Mouse (Mus musculus) heart, embryonic 10.5 days (tissue): ENCODE data around the gene Hist1h4f. TPM values are rescaled to one million over a fixed set of nuclear protein-coding genes. Genes with fewer than 3 reads are reported as not detected.
A peak's percentile ranks its signal among the peaks of the same experiment; 100 is the strongest.
"Not testable (repeated sequence)": the region's sequence is repeated elsewhere in the genome, so short reads cannot be mapped to it uniquely, and the experiment has no call there.

Experiments
- DNase-seq: peaks from one replicate; pipeline ENCODE4 v3.0.0-alpha.2; 2017; ENCODE audit warnings: low spot score
- H3K27ac ChIP-seq: fragments of 300-500 bp; sonication (generic); 2 replicates; pipeline ENCODE4 v1.5.1; 2016; ENCODE audit warnings: mild to moderate bottlenecking
- H3K27me3 ChIP-seq: fragments of 300-500 bp; sonication (generic); 2 replicates; pipeline ENCODE4 v1.6.1; 2016; ENCODE audit warnings: mild to moderate bottlenecking; ENCODE audit not compliant: poor library complexity, insufficient read depth, severe bottlenecking
- H3K36me3 ChIP-seq: fragments of 300-500 bp; sonication (generic); 2 replicates; pipeline ENCODE4 v1.6.1; 2016; ENCODE audit warnings: mild to moderate bottlenecking, moderate library complexity
- H3K4me1 ChIP-seq: fragments of 300-500 bp; sonication (generic); 2 replicates; pipeline ENCODE4 v1.6.1; 2016; ENCODE audit warnings: mild to moderate bottlenecking
- H3K4me3 ChIP-seq: fragments of 300-500 bp; sonication (generic); 2 replicates; pipeline ENCODE4 v1.5.1; 2016; ENCODE audit warnings: mild to moderate bottlenecking, moderate library complexity
- H3K9me3 ChIP-seq: fragments of 300-500 bp; sonication (generic); 2 replicates; pipeline ENCODE4 v1.6.1; 2016; ENCODE audit warnings: mild to moderate bottlenecking, moderate library complexity
- WGBS: fragments of 180-500 bp; shearing (Covaris S2); methylation state at CpG from one replicate; pipeline ENCODE4 v1.1.7; 2016; 5-methylcytosine and 5-hydroxymethylcytosine counted together
- polyA plus RNA-seq: library from polyadenylated mRNA; unstranded; fragments of >200 nt; fragmentation: Nextera tagmentation; extraction: Ambion mirVana; gene quantifications from 2 replicates; pipeline ENCODE4 v1.2.1, GENCODE M21; 2016

Gene Hist1h4f
- polyA plus RNA-seq, 1 experiment from 2014 or later = 0.51 TPM

DNA sequence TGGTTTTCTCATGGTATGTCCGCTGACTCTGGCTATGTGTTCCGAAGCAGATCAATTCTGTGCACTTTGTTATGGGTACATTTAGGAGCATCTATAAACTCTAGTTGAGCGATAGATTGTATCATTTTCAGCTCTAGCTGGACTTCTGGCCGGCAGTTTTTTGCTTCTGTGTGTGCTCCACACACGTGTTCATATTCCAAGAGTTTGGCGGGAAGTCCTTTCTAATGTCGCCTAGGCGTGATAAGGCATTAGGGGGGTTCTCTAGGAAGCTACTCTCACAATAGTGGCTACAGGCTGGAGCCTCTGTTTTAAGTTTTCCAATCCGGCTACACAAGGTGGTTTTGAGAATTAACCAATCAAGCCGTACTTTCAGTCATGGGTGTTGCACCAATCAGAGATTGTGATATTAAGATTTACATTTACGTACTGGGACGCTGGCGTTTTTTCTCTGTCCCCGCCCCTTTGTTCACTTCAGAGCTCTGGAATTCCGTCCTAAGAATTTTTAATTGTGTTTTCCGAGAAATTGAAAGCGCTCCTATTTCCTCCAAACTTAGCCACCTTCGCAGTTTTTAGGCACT is 4.5 kb upstream of the Hist1h4f start:
- peaks cover 10% of the 10 kb centered on the region; the same call in 1 of the 2 replicates for H3K4me1 ChIP-seq
- peak overlapping the region; percentile 68 for H3K4me3 ChIP-seq
- H3K9me3 ChIP-seq = no peaks in the 10 kb centered on the region
- no peaks in the 10 kb centered on the region for H3K36me3 ChIP-seq
- under 1% methylated on average over 18 of the region's 18 CpGs for WGBS
- no peaks in the 10 kb centered on the region for H3K27me3 ChIP-seq
- peak overlapping the region; percentile 90 for H3K27ac ChIP-seq
- peak; percentile 86 for DNase-seq

DNA sequence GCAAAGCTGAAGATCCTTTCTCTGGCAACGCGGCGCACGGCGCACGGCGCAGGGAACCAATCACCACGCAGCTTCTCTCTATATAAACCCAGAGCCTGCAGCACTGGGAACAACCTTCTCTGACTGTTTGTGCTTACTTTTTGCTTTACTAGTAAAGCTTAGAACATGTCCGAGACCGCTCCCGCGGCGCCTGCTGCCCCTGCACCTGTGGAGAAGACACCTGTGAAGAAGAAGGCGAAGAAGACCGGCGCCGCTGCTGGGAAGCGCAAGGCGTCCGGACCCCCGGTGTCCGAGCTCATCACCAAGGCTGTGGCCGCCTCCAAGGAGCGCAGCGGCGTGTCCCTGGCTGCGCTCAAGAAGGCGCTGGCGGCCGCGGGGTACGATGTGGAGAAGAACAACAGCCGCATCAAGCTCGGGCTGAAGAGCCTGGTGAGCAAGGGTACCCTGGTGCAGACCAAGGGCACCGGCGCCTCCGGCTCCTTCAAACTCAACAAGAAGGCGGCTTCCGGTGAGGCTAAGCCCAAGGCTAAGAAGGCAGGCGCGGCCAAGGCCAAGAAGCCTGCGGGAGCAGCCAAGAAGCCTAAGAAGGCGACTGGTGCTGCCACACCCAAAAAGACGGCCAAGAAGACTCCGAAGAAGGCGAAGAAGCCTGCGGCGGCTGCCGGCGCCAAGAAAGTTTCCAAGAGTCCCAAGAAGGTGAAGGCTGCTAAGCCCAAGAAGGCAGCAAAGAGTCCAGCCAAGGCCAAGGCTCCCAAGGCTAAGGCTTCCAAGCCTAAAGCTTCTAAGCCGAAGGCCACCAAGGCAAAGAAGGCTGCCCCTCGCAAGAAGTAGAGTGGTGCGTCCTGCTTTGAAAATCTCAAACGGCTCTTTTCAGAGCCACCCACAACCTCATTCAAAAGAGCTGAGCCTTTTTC is 3.7 kb upstream of the Hist1h4f start:
- H3K4me1 ChIP-seq = peaks cover 15% of the 10 kb centered on the region; the same call in 1 of the 2 replicates
- peak overlapping the region; percentile 90 for H3K27ac ChIP-seq
- WGBS = under 1% methylated on average over 54 of the region's 54 CpGs
- no peaks in the 10 kb centered on the region for H3K27me3 ChIP-seq
- no peaks in the 10 kb centered on the region for H3K9me3 ChIP-seq
- H3K36me3 ChIP-seq = no peaks in the 10 kb centered on the region
- DNase-seq = peak; percentile 94
- peak overlapping the region; percentile 68 for H3K4me3 ChIP-seq

DNA sequence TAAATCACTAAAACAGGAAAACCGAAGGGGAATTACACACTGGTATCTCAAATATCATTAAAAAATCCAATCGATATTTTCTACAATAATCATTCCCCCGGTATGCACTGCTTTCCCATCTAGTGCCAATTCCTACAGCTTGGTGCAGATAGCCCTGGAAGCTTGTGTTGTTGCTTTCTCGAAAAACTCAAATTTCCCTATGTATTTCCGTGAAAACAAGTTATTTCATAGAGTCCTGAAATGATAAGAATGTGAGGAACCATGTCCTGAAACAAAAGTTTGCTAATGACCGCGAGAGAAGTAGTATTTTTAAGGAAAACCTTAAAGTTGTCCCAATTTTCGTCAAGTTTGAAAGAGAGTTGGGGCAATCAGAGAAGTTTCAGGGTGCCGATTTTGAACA is 2.9 kb upstream of the Hist1h4f start:
- H3K36me3 ChIP-seq = no peaks in the 10 kb centered on the region
- H3K4me3 ChIP-seq = peak overlapping the region; percentile 68
- H3K27me3 ChIP-seq = no peaks in the 10 kb centered on the region
- WGBS = 24% methylated on average over 9 of the region's 9 CpGs
- DNase-seq = no peak
- peaks cover 15% of the 10 kb centered on the region; the same call in 1 of the 2 replicates for H3K4me1 ChIP-seq
- peak overlapping the region; percentile 90 for H3K27ac ChIP-seq
- no peaks in the 10 kb centered on the region for H3K9me3 ChIP-seq

DNA sequence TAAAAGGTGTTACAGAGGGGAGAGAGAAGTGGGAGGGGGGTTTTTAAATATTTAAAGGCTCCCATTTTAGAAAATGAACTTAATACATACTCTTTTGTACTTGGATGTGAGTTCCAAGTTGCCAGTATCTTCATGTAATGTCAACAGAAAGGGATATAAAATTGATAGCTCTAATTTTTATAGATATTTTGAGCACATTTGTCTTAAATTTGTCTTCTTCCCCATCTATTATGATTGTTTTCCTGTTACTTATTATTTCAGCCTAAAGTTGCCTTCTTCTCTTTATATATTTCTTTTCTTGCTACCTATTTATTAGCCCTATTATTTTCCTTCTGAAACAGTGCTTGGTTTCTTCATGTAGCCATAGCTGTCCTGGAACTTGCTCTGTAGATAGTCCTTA is 1.5 kb upstream of the Hist1h4f start, which contains the start of gene Hist1h1d:
Gene Hist1h1d (plus strand): TSS at position 301 of the 400 bp plus-strand sequence.
- H3K27ac ChIP-seq = peak within 1 kb of the TSS; percentile 90
- no peak for DNase-seq
- H3K36me3 ChIP-seq = no peaks in the 10 kb centered on the region
- H3K4me3 ChIP-seq = no peak within 1 kb of the TSS; the same call in 1 of the 2 replicates
- peaks cover 15% of the 10 kb centered on the region; the same call in 1 of the 2 replicates for H3K4me1 ChIP-seq
- H3K27me3 ChIP-seq = no peaks in the 10 kb centered on the region
- no peaks in the 10 kb centered on the region for H3K9me3 ChIP-seq

DNA sequence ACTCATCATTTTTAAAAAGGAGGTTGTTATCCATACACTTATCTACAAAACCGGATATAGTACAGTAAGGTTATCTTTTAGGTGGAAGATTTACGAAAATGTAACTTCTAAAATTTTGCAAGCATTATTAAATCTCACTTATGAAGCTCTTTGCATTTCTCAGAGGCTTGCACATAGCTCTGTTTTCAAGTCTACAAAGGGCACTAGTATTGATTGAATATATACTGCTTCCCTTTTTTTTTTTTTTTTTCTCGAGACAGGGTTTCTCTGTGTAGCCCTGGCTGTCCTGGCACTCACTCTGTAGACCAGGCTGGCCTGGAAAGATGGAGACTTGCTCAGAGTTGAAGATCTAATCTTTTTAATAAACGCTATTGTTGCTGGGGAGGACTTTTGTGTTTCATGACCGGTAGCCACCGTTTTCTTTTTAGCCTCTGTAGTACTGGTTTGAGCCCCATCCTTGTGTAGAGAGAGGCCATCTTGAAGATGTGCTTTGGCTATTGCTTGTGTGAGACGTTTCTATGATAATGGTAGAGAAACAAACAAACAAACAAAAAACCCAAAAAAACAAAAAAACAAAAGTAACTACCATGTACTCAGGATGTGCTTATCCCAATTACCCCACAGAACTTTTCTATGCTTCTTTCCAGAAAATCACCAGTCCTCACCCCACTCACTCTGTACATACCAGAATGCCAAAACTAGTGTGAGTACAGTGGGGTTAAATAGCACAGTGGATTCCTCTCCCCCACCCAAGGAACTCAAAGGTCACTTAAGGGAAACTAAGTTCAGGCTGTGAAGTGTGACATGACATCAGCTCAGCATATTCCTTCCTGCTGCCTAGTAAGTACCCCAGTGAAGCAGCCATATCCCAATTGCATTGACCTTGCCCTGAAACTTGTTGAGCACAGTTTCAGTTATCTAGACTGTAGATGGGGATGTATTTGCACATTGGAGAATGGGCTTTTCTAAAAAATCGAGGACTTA is 775 bp upstream of the Hist1h4f start:
- no peaks in the 10 kb centered on the region for H3K9me3 ChIP-seq
- no peak for DNase-seq
- WGBS = 52% methylated on average over 8 of the region's 8 CpGs
- peak overlapping the region; percentile 90 for H3K27ac ChIP-seq
- H3K27me3 ChIP-seq = no peaks in the 10 kb centered on the region
- H3K4me1 ChIP-seq = peaks cover 15% of the 10 kb centered on the region; the same call in 1 of the 2 replicates
- H3K4me3 ChIP-seq = peak overlapping the region; percentile 56
- H3K36me3 ChIP-seq = no peaks in the 10 kb centered on the region

DNA sequence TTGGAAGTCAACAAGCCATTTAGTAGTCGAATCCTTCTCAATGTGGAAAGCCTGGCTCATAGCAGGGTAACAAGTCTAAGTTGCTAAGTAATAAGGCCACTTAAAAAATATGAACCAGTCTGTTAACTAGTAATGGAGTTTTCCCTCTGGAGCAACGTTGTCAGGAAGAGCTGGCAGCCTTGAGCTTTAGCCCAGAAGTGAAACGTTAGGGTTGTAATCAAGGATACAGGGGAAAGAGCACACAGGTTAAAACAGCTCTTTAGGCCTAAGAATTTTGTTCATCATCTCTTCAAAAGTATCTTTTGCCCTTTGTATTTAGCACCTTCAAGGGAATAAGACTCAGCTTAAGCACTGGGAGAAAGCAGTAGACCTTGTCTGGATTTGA is 695 bp downstream of the Hist1h4f start:
- H3K27me3 ChIP-seq = no peaks in the 10 kb centered on the region
- peak overlapping the region; percentile 90 for H3K27ac ChIP-seq
- 12% methylated on average over 3 of the region's 3 CpGs for WGBS
- peaks cover 15% of the 10 kb centered on the region; the same call in 1 of the 2 replicates for H3K4me1 ChIP-seq
- peak overlapping the region; percentile 56 for H3K4me3 ChIP-seq
- no peaks in the 10 kb centered on the region for H3K36me3 ChIP-seq
- no peaks in the 10 kb centered on the region for H3K9me3 ChIP-seq
- no peak for DNase-seq

DNA sequence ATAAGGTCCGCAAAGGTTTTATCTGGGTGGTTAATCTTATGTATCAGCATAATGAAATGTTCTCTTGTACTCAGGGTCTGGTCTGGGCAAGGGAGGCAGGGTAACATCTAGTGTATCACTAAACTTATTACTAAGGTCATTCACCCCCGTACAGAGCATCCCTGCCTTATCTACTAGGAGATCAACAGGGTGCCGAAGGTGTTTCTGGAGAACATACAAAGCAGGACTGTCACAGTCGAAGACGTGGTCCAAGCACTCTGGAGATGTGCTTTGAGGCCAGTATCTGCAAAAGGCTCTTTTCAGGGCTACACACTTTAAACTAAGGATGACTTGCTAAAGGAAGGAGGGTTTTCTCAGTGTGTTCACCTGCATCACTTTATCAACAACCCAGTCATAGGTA is 4.8 kb downstream of the Hist1h4f start:
- no peak for DNase-seq
- peaks cover 5% of the 10 kb centered on the region; the same call in 1 of the 2 replicates for H3K4me1 ChIP-seq
- H3K4me3 ChIP-seq = no peak overlapping the region
- no peaks in the 10 kb centered on the region for H3K36me3 ChIP-seq
- H3K27ac ChIP-seq = peak overlapping the region; percentile 22; the same call in 1 of the 2 replicates
- no peaks in the 10 kb centered on the region for H3K27me3 ChIP-seq
- WGBS = 67% methylated on average over 5 of the region's 5 CpGs
- no peaks in the 10 kb centered on the region for H3K9me3 ChIP-seq

DNA sequence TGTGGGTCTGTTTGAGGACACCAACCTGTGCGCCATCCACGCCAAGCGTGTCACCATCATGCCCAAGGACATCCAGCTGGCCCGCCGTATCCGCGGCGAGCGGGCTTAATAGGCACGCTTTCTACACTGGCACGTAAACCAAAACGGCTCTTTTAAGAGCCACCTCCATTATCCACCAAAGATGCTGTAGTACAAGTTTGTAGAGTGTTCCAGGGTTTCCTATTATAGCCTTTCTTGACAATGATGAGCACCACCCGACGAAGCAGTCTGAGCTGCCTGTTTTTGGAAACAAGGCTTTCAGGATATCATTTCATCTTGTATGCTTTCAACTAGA is 6.7 kb downstream of the Hist1h4f start:
- DNase-seq, H3K9me3 ChIP-seq, H3K4me1 ChIP-seq, H3K27ac ChIP-seq, H3K27me3 ChIP-seq, H3K36me3 ChIP-seq: not testable (repeated sequence)
- H3K4me3 ChIP-seq = peak overlapping the region; percentile 59
- WGBS = under 1% methylated on average over 14 of the region's 14 CpGs

DNA sequence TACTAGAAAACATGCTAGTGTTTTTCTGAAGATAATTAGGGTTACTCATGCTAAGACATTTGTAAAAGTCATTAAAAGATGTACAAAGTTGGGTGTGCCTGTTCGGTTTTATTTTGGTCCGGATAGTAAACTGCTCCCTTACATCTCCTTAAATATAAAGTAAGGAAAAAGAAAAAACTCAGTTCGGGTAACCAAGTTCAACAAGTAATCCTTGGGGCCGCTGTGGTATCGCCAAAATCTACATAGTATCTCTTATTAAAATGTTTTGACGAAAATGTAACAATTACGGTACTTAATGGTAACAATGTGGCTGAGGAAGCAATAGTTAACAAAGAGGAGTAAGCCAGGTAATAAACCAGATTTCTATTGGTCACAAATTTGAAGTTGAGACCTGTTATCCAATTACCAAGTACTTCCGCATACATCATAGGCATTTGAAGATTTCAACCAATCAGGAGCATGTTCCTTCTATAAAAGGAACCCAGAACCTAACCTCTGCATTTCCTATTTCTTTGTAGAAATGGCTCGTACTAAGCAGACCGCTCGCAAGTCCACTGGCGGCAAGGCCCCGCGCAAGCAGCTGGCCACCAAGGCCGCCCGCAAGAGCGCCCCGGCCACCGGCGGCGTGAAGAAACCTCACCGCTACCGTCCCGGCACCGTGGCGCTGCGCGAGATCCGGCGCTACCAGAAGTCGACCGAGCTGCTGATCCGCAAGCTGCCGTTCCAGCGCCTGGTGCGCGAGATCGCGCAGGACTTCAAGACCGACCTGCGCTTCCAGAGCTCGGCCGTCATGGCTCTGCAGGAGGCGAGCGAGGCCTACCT is 7.3 kb downstream of the Hist1h4f start, which contains the start of gene Hist1h3f:
Gene Hist1h3f (plus strand): TSS at position 88 of the 822 bp plus-strand sequence.
- Histone ChIP-seq H3K4me1 (no peaks in the 10 kb centered on the region; the same call in 1 of the 2 replicates), H3K27me3 (no peaks in the 10 kb centered on the region), H3K27ac (peak within 1 kb of the TSS; percentile 93), H3K36me3 (no peaks in the 10 kb centered on the region), H3K4me3 (peak within 1 kb of the TSS; percentile 59), H3K9me3 (no peaks in the 10 kb centered on the region)
- under 1% methylated on average over 29 of the region's 45 CpGs for WGBS
- peak; percentile 87 for DNase-seq

DNA sequence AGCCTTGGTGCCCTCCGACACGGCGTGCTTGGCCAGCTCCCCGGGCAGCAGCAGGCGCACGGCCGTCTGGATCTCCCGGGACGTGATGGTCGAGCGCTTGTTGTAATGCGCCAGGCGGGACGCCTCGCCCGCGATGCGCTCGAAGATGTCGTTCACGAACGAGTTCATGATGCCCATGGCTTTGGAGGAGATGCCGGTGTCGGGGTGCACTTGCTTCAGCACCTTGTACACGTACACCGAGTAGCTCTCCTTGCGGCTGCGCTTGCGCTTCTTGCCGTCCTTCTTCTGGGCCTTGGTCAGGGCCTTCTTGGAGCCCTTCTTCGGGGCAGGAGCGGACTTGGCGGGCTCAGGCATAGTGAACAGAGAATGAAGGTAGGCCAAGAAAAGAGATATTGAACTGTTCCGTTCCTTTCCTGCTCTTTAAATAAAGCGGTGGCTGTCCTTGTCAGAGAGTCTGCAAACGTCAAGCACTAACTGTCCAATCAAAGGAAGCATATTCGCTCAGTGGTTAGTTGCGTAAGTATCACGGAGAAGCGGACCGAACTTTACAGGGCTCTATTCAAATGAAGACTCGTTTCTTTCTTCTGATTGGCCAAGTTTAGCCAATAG is 8.3 kb downstream of the Hist1h4f start, which contains the start of gene Hist1h2bh:
Gene Hist1h2bh (minus strand): TSS at position 394 of the 609 bp plus-strand sequence.
- H3K27me3 ChIP-seq, H3K36me3 ChIP-seq, H3K9me3 ChIP-seq, H3K4me1 ChIP-seq: not testable (repeated sequence)
- Histone ChIP-seq H3K4me3 (peak within 1 kb of the TSS; percentile 59), H3K27ac (peak within 1 kb of the TSS; percentile 93)
- under 1% methylated on average over 38 of the region's 42 CpGs for WGBS
- DNase-seq = peak; percentile 92

DNA sequence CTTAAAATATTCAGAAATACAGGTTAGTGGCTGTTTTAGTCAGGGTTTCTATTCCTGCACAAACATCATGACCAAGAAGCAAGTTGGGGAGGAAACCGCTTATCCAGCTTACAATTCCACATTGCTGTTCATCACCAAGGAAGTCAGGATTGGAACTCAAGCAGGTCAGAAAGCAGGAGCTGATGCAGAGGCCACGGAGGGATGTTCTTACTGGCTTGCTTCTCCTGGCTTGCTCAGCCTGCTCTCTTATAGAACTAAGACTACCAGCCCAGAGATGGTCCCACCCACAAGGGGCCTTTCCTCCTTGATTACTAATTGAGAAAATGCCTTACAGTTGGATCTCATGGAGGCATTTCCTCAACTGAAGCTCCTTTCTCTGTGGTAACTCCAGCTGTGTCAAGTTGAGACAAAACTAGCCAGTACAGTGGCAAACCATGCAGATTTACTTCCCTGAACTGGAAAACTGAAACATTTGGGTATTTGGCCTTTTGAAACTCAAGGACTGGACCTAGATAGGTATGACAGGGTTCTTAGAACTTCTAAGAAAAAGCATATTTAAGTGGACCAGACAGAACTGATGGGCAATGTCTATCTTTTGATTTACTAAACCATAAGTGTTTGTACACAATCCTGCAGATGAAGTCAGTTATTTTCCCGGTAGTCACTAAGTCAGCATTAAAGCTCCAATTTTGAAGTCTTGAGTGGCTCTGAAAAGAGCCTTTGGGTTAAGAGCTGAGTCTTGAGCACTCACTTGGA is 9.0 kb downstream of the Hist1h4f start:
- 10% methylated on average over 3 of the region's 3 CpGs for WGBS
- H3K27me3 ChIP-seq, H3K36me3 ChIP-seq, H3K9me3 ChIP-seq, DNase-seq, H3K4me1 ChIP-seq: not testable (repeated sequence)
- Histone ChIP-seq H3K4me3 (peak overlapping the region; percentile 59), H3K27ac (peak overlapping the region; percentile 93)
